Comparison of ENCODE assay signal across 37 mouse cellular contexts in the genomic region with DNA sequence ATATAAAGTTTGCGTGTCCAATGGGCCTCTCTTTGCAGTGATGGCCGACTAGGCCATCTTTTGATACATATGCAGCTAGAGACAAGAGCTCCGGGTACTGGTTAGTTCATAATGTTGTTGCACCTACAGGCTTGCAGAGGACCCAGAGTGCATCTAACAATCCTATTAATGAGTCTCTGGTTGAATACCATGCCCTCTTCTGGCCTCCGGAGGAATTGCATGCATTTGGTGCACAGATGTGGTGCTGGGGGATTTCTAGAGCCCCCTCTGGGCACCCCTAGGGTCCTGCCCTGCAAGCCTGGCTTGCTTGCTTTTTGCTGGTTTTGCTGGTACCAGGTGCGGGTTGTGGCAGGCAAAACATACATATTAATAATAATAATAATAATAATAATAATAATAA. TPM values are rescaled to one million over a fixed set of nuclear protein-coding genes. Genes with fewer than 3 reads are reported as not detected.
"Had no signal": no experiment of that assay in that cellular context is flagged by ENCODE, and none has a peak within 500 bp of the region (broad histone marks: within the 10 kb centered on the region; RNA-seq: fewer than 3 reads in every experiment).

No protein-coding gene starts in this region.

RNA-seq across cellular contexts. Expression of gene Gm3486, which starts 31.4 kb away (rescaled TPM):
- total RNA-seq: gastrocnemius, adult 2 months; gastrocnemius, postnatal 10 days; gastrocnemius, postnatal 36 days; heart, adult 18-20 months; heart, adult 8-10 months; heart, postnatal 10 days; heart, postnatal 25 days; heart, postnatal 4 days; layer of hippocampus, postnatal 14 days; layer of hippocampus, postnatal 36 days; left cerebral cortex, adult 8-10 months; left cerebral cortex, postnatal 25 days; left cerebral cortex, postnatal 4 days; liver, adult 2 months had no signal
- polyA plus RNA-seq: gonadal fat pad, adult 2 months; heart, embryonic 10.5 days; heart, embryonic 12.5 days; heart, embryonic 14.5 days; heart, embryonic 16.5 days; hindbrain, embryonic 10.5 days; hindbrain, embryonic 12.5 days; hindbrain, embryonic 14.5 days; hindbrain, embryonic 16.5 days; inflammation-experienced regulatory T-cells, adult 6 months; intestine, embryonic 15.5 days; intestine, postnatal 0 days; kidney, embryonic 14.5 days; kidney, embryonic 16.5 days; limb, embryonic 11.5 days; limb, embryonic 13.5 days; limb, embryonic 15.5 days; liver, adult 2 months; liver, embryonic 12.5 days; liver, embryonic 14.5 days; liver, embryonic 16.5 days had no signal

RNA-seq across cellular contexts. Expression of gene Gm7970, which starts 34.7 kb away (rescaled TPM):
- total RNA-seq: gastrocnemius, adult 2 months; gastrocnemius, postnatal 10 days; gastrocnemius, postnatal 36 days; heart, adult 18-20 months; heart, adult 8-10 months; heart, postnatal 10 days; heart, postnatal 25 days; heart, postnatal 4 days; layer of hippocampus, adult 8-10 months; layer of hippocampus, postnatal 14 days; layer of hippocampus, postnatal 36 days; left cerebral cortex, adult 18-20 months; left cerebral cortex, adult 8-10 months; left cerebral cortex, postnatal 10 days; left cerebral cortex, postnatal 25 days; left cerebral cortex, postnatal 4 days; liver, adult 2 months had no signal
- polyA plus RNA-seq: gonadal fat pad, adult 2 months; heart, embryonic 10.5 days; heart, embryonic 12.5 days; heart, embryonic 14.5 days; heart, embryonic 16.5 days; hindbrain, embryonic 10.5 days; hindbrain, embryonic 12.5 days; hindbrain, embryonic 14.5 days; hindbrain, embryonic 16.5 days; inflammation-experienced regulatory T-cells, adult 6 months; intestine, embryonic 15.5 days; intestine, postnatal 0 days; kidney, embryonic 14.5 days; kidney, embryonic 16.5 days; limb, embryonic 11.5 days; limb, embryonic 13.5 days; limb, embryonic 15.5 days; liver, adult 2 months; liver, embryonic 12.5 days; liver, embryonic 14.5 days; liver, embryonic 16.5 days had no signal

RNA-seq across cellular contexts. Expression of gene 1700049E17Rik2, which starts 52.3 kb away (rescaled TPM):
- total RNA-seq: gastrocnemius, adult 2 months; gastrocnemius, postnatal 10 days; gastrocnemius, postnatal 36 days; heart, adult 18-20 months; heart, postnatal 10 days; heart, postnatal 25 days; heart, postnatal 4 days; layer of hippocampus, adult 8-10 months; layer of hippocampus, postnatal 36 days; liver, adult 2 months had no signal
- polyA plus RNA-seq: gonadal fat pad, adult 2 months; heart, embryonic 10.5 days; heart, embryonic 12.5 days; heart, embryonic 14.5 days; heart, embryonic 16.5 days; hindbrain, embryonic 10.5 days; hindbrain, embryonic 12.5 days; hindbrain, embryonic 14.5 days; hindbrain, embryonic 16.5 days; inflammation-experienced regulatory T-cells, adult 6 months; intestine, embryonic 15.5 days; intestine, postnatal 0 days; kidney, embryonic 14.5 days; kidney, embryonic 16.5 days; limb, embryonic 11.5 days; limb, embryonic 13.5 days; limb, embryonic 15.5 days; liver, adult 2 months; liver, embryonic 12.5 days; liver, embryonic 14.5 days; liver, embryonic 16.5 days had no signal
